Mouse (Mus musculus): ENCODE results near the gene Ehd2.

DNA sequence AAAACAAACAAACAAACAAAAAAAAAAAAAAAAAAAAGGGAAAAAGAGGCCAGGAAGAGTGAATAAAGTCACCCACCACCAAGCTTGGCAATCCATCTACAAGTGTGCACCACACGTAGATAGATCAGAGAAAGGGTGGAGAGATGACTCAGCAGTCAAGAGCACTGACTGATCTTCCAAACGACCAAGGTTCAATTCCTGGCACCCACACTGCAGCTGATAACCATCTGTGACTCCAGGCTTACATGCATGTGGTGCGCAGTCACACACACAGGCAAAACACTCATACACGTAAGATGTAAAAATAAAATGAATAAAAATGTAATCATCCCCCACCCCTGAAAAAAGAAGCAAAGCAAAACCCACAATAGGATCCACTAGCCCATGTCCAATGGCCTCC, 35.7 kb upstream of the Ehd2 start:
- no peak for TF ChIP-seq CTCF (IDR thresholded peaks at IDR 0.05; ENCODE audit: low read depth, low read length)
- no peak for TF ChIP-seq POLR2A (IDR thresholded peaks at IDR 0.05; ENCODE audit: insufficient read depth, low read length)

Data from ES-Bruce4 (cell line).